Mouse (Mus musculus) T-helper 1 cell (primary cell): Measurements from ENCODE around the gene Hip1.

ENCODE experiments used
- in situ Hi-C: fragments of 300-600 bp; cut with MboI, MseI; formaldehyde crosslinking; loops from one replicate; pipeline ENCODE4 v1.15.1; 2025; ENCODE audit warnings: high pct_unique_total_duplicates

Gene Hip1

DNA sequence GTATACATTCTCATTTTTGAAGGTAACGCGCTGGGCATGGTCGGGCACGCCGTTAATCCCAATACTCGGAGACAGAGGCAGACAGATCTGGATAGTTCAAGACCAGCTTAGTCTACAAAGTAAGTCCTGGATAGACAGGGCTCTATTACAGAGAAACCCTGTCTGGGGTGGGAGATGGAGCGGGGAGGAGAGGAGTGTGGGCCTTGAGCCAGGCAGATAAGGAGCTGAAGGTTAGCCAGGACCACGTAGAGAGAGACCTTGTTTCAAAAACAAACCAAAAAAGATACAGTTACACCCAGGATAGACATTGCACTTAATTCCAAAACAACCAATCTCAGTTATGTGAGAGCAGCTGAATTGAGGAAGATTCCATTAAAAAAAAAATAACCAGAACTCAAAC lies 99.2 kb downstream of the Hip1 start:
- in situ Hi-C loops: no loop called here

DNA sequence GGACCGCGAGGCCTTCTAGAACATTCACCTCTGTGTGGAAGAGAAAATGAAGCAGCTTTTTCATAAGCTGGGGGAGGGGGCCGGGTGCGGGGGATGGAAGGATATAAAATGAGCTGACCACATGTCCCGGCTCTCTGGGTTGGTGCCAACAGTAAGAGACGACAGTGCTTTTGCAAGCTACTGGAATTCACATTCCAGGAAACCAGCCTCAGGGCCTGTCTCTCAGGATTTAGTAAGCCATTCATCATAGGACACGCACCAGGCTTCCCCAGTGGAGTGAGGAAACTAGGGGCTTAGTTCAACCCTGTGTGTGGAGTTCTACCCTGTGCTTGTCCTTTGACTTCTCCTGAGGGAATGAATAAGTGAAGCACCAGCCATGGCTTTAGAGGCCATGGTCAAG lies 102.5 kb downstream of the Hip1 start:
- in situ Hi-C loops: no loop called here

DNA sequence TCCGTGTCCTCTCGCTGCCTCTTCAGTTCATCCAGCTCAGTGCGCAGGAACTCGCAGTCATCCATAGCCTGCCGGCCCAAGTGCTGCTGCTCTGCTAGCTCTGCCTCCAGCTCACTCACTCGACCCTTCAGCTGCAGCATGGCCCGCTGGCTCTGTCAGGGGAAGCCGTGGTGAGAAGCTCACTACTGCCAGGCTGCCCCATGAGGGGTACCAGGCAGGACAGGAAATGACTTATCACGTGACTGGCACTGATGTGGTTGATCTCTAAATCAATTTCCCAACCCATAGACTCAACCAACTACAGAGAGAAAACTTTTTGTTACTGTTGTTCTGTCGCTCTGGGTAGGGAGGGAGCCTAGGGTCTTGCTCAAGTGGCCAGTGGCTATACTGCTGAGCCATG lies 109.9 kb downstream of the Hip1 start:
- in situ Hi-C loops: loop anchor here (10.0 kb wide), 1 partner anchor 150 kb away; no protein-coding TSS in a partner anchor

DNA sequence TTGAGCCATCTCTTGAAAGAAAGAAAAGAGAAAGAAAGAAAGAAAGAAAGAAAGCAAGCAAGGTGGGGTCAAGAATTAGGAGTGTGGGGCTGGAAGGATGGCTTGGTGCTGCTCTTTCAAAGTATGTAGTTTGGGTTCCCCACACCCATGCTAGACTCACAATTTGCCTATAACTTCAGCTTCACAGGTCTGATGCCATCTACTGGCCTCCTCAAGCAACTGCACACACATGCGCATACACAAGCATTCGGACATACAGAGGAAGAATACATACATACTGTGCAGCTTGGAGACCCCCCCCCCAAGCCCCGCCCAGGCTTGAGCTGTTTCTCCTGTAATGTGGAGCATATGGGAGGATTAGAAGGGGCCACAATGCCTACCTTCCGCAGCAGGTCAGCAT lies 111.1 kb downstream of the Hip1 start:
- in situ Hi-C loops: loop anchor here (10.0 kb wide), 1 partner anchor 151 kb away; no protein-coding TSS in a partner anchor

DNA sequence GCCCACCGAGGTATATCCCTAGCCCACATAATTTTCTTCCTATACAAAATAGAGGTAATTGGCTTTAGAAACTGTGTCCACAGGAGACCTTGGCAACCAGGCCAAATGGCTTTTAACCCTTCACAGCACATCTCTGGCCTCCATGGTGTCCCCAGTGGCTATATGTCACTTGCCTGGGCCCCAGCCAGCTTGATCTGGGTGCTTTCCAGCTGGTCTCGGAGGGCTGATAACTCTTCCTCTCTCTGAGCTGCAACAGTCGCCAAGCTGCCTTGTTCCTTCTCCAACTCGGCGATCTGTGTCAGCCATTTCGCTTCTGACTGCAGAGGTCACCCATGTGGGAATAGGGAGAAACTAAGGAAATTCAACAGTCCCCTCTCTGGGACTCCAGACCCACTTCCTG lies 113.8 kb downstream of the Hip1 start:
- in situ Hi-C loops: loop anchor here (10.0 kb wide), 1 partner anchor 154 kb away; no protein-coding TSS in a partner anchor

DNA sequence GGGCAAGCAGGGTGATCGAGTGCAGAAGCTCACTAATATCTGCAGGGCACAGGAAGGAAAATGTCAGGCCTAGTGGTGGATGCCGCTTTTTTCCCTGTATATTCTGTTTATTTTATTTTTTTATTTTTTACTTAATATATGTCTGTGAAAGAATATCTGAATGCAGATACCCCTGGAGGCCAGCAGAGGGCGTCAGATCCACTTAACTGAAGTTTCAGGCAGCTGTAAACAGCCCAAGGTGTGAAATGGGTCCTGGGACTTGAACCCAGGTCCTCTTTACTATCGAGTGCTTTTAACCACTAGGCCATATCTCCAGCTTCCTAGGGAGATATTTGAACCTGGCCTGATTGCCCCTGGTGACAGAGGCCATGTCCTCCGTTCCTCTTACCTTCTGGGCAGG lies 116.1 kb downstream of the Hip1 start:
- in situ Hi-C loops: no loop called here

DNA sequence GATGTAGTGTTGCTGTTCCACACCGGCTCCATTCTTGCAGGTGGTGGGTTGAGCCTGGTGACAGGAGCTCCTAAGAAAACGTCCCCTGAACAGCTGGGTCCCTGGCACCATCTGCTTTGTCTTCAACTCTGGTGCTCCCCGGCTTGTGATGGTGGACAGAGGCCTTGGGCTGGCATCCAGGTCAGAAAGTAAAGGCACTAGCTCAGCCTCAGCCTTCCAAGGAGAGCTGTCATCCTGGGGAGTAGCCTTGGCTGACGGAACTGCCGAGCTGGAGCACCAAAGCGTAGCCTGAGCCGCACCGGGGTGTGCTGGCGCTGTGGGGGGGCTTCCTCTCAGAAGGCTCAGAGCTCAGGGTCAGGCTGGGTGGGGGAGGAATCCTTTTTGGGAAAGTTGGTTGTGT lies 134.7 kb downstream of the Hip1 start:
- in situ Hi-C loops: no loop called here

DNA sequence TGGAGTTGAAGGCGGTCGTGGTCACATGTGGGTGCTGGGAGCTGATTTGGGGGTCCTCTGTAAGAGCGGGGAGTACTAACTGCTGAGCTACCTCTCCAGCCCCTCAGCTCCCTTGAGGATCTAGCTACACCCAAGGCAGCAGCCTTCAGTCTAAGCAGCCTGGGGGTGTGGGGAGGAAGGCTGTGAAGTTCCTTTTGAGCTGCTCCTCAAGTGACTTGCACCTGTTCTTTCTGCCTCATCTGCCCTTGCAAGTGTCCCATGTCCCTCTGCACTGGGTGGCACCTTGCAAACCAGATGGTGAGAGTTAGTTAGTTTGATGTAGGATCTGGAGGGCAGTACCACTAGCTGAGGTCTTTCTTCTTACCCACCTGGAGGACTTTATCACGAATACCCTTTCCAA lies 136.8 kb downstream of the Hip1 start:
- in situ Hi-C loops: no loop called here

DNA sequence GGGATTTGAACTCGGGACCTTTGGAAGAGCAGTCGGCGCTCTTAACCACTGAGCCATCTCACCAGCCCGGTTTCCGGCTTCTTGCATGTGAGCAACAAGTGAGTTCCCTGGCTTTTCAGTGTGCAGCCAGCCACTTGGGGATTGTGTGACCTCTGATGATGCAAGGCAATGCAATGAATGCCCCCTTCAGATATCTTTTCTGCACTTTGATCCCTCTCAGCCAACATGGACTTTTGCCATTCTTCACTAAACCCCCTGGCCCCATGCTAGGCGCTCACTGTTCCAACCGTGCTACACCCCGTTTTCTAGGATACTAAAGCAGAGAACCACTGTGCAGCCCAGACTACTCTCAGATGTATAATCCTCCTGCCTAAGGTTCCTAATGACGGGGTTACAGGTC lies 139.5 kb downstream of the Hip1 start:
- in situ Hi-C loops: no loop called here

DNA sequence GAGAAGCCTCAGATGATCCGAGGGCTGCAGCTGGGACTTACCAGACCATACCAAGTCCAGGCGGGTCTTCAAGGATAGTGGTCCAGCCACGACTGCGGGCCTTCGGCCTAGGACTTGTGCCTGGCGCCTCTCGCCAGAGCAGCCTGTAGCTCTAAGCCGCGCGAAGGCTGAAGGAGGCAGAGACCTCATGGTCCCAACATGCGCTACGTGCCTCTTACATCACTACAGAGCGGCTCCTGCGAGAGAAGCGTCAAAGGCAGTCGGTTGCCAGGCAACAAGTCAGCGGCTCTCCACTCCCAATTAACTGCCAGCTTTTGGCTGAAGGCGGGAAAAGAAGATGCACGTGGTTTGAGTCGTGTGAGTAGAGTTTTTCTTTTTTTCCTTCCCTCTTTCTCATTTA lies 140.3 kb downstream of the Hip1 start:
- in situ Hi-C loops: no loop called here

DNA sequence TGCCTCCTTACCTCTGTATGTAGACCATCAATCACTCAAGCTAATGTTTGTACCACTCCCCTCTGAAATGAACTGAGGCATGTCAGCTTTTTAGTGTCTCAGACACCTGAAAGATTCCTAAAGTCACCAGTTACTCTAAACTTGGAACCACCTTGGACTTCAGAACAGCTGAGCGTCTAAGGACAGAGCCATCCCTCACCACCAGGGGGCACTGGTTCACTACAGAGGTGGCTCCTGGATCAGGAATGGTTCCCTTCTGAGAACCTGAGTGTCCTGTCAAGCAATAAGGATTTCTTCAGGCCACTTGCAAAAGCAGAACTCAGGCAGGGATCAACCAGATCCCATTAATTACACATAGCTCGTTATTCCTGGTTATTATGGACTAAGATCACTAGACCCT lies 144.7 kb downstream of the Hip1 start:
- in situ Hi-C loops: no loop called here

DNA sequence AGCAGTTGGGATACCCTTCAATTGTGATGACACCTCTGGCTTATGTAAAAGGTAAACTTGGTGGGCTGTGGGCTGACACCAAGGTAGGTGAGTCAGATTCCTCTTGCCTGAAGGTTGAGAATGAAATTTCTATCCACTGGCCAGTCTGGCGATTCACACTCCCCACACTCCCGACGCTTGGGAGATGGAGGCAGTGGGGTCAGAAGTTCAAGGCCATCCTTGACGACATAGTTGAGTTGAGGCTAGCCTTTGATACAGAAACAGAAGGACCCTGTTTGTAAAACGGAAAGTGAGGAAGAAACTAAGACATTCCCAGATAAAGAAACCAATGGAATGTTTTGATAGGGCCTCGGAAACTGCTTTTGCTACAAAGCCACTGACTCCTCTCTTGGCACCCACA lies 145.5 kb downstream of the Hip1 start:
- in situ Hi-C loops: no loop called here

DNA sequence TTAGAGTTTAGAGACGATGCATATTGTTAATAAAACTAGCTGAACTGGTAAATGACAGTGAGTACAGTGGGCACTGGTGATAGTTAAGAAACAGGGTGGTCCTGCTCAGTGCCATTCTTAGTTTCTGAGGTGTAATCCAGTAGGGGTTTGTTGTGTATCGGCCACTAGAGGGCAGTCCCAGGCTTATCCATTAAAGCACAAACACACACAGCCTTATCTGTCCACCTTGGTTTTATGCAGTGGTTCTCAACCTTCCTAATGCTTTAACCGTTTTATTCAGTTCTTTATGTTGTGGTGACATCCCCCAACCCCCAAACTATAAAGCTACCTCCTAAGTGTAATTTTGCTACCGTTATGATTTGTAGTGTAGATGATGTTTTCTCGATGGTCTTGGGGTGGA lies 149.1 kb downstream of the Hip1 start:
- in situ Hi-C loops: no loop called here

DNA sequence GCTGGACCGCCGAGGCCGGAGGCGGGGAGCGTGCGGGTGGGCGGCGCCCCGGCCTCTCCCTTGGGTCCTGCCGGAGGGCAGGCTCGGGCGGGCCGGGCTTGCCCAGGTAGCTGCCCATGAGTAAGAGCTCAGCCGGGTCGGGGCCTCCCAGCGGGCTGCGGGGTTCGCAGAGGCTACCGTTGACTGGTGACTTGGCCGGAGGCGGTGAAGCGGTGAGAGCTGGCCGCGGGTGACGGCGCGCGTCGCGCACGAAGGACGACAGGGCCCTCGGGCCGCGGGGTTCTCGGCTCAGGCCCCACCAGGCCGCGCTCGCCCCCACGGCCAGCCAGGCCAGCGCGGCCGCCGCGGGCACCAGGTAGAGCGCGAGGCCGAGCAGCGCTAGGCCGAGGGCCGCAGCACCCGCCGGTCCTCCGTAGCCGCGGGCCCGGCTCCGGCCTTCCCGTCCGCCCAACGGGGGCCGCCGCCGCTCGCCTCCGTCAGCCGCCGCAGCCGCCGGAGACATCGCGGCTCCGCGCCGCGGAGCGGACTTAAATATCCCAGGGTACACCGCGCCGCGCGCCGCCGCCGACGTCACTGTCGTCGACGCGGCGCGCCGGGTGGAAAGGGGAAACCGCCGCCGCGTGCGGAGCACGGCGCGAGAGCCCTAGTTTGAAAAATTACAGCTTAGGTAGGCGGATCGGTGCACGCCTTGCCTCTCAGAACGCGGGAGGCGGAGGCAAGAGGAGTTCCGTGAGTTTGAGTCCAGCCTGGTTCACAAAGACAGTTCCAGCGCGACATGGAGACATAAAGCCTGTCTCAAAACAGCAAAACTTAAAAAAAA lies 150.7 kb downstream of the Hip1 start, which contains the start of gene Pom121:
TSS of gene Pom121 (minus strand) at position 543 of the 820 bp plus-strand sequence.
- in situ Hi-C loops: no loop called here

DNA sequence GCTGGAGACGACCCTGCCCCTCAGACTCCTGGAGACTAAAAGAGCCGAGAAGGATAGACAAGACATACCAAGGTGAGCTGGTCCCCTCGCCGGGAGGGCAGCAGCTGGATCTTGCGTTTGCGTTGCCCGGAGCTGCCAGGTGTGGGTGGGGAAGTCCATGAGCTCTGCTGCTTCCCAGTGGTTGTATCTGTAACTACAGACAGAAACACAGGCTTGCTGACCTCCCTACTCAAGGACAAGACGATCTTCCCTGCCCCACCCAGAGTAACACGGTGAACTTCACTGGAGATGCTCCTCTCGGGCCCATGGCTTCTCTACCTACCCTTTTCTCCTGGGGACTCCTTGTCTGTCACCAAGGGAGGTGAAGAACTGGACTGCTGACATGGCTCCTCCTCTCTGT lies 161.1 kb downstream of the Hip1 start:
- in situ Hi-C loops: no loop called here

DNA sequence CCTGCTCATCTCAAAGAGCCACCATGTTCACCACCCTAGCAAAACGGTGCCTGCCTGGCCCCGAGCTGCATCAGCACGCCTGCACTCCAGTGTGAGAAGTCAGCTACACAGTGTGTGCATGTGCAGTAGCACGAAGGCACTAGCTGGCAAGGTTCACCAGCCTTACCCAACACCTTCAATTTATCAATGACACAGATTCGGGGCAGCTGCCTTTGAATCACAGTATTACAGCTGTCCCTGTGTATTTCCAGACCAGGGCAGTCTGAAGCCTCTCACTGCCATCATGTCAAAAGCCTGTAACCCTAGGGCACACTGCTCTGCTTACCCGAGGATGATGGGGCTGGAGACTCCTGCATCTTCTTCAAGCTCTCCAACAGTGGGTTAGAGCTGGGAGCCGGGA lies 162.2 kb downstream of the Hip1 start:
- in situ Hi-C loops: no loop called here

DNA sequence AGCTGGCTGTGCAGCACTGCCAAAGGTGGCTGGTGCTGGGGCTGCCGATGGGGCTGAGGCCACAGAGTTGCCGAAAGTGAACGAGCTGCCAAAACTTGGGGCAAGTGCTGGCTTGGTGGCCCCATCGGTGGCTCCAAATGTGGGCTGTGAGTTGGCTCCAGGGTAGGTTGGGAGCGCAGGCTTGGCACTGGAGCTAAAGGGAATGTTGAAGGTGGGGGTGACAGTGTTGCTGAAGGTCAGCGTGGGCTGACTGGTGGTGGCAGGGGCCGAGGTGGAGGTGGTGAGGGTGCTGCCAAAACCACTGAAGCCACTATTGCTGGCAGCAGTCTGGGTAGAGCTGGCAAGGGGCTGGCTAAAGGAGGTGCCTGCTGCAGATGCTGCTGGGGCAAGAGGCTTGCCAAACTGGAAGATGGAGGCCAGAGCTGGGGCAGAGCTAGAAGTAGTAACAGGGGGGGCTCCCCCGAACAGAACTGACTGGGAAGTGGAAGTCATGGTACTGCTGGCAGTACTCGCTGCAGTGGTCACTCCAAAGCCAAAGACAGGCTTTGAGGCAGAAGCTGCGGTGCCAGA lies 163.5 kb downstream of the Hip1 start:
- in situ Hi-C loops: no loop called here

DNA sequence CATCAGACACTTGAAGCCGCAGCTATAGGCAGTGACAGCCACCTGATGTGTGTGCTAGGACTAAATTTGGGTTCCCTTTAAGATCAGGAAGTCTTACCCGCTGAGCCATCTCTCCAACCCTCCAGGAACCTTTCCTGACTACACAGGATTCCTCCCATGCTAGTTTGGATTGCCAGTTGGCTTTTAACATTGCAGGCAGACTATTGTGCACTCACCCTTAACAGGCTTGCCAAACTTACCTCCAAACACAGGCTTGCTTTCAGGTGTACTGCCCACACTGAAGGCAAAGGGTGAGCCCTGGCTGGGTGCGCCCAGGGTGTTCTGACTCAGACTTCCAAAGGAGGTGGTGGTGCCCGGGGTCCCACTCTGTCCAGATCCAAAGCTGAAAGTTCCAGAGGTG lies 164.2 kb downstream of the Hip1 start:
- in situ Hi-C loops: no loop called here

DNA sequence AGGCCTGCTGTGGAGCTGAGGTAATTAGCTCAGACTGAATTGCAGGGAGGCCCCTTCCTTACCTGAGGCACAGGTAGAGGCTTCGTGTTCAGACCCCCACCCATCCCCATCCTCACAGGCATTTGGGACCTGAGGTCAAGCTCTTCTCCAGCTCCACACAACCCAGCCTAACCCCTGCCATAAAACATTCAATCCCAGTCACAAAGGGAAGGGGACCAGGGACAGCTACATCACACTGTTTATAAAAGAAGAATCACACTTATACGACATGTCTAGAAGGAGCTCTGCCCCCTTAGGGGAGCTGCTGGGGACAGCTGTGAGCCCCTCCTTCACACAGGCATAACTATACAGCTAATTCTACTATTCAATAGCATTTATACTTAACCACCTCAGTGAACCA lies 168.6 kb downstream of the Hip1 start:
- in situ Hi-C loops: no loop called here

DNA sequence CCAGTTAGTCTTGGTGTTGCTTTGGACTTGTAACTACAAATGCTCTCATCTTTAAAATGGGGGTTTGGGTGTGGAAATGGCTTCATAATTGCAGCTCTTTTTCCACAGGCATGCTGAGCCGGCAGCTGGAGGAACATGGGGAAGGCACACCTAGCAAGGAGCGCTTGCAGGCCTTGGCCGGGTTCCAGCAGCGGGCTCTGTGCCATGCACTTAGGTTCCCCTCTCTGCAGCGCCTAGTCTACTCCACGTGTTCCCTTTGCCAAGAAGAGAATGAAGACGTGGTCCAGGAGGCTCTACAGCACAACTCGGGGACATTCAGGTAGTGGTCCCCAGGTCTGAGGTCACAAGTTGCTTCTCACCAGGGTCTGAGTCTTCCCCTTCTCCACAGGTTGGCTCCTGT lies 169.8 kb downstream of the Hip1 start:
- in situ Hi-C loops: no loop called here

DNA sequence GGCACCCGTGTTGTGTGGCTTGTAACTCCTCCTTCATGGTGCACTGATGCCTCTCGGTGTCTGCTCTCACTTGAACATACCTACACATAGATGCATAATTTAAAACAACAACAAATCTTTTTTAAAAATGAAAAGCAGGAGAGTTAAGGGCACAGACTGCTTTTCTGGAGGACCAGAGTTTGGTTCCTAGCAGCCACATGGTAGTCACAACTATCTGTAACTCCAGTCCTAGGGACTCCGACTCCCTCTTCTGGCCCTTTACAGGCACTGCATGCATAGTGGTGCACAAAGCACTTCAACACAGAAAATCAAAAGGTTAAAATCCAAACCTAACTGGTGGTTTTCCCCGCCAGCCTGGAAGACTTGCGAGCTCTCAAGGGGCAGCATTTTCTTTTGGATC lies 171.3 kb downstream of the Hip1 start:
- in situ Hi-C loops: no loop called here

DNA sequence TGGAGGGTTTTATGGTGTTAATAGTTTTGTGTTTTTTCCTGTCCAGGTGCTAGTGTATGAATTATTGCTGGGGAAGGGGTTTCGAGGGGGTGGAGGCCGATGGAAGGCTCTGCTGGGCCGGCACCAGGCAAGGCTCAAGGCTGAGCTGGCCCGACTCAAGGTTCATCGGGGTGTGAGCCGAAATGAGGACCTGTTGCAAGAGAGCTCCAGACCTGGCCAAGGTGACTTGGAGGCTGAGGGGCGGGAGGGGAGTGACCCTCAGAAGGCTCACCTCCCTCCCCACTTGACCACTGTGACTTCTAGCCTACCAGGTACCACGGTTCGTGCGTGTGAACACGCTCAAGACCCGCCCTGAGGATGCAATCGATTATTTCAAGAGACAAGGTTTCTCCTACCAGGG lies 173.7 kb downstream of the Hip1 start:
- in situ Hi-C loops: no loop called here
